Mouse (Mus musculus) common myeloid progenitor, adult 5-6 weeks (primary cell): ENCODE data around the gene Acadsb. TPM values are rescaled to one million over a fixed set of nuclear protein-coding genes. Genes with fewer than 3 reads are reported as not detected.
"Not testable (repeated sequence)": the region's sequence is repeated elsewhere in the genome, so short reads cannot be mapped to it uniquely, and the experiment has no call there.

Experiments used
- ATAC-seq: replicated peaks from 2 replicates; pipeline ENCODE4 v1.8.0; 2016; ENCODE audit warnings: low read depth, mild to moderate bottlenecking, moderate TSS enrichment, inconsistent platforms; ENCODE audit not compliant: poor library complexity, severe bottlenecking
- total RNA-seq: library from RNA; stranded (forward); fragments of 200-1000, 187-1606 nt; gene quantifications from 2 replicates; pipeline ENCODE4 v1.2.3, GENCODE M21; 2017

Acadsb gene
- total RNA-seq = 36.0 and 44.2 TPM in 2 replicates

DNA sequence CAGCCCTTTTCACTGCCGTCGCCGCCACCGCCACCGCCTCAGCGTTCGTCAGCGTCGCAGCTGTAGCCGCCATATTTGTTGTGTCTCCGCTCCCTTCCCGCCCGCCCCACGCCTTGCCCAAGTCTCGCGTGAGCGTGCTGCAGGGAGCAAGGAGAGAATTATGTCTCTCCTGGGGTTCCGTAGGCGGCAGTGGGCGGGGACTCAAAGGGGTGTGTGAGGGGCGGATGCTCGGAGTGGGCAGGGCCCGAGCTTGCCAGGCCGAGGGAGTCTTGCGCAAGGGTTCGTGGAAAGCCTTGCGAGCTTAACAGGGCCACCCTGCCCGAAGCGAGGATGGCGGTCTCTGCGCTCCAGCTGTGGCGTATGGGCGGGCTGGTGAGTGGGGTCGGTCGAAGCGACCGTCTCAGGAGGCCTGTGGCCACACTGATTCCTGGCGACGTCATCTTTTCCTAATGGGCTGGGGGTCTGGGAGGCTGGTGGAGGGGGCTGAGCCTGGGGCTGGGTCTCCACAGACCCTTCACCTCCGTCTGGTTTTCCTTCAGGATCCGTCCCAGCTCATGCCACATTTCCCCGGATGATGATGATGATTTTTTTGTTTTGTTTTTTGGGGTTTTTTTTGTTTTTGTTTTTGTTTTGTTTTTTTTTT lies at the start of gene Acadsb, which contains the start of gene Ikzf5:
TSS of gene Acadsb (plus strand) at position 186 of the 643 bp plus-strand sequence.
TSS of gene Ikzf5 (minus strand) at position 106 of the 643 bp plus-strand sequence.
- ATAC-seq = peak; percentile 99

DNA sequence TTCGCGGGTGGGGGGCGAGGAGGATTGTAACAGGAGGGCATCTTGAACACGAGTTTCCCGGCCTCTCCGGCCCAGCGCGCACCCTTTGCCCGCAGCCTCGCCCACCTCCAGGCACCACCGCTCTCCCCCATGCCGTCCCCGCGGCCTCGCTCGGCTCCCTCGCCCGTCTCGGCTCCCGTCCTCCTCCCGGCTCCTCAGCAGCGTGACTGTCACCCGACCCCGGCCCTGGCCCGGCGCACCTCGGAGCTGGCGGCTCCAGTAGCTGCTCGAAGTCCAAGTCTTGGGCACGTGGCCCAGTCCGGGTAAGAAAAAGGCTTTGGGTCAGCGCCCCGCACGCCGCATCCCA lies 48.2 kb upstream of the Acadsb start:
- ATAC-seq = peak; percentile 44

DNA sequence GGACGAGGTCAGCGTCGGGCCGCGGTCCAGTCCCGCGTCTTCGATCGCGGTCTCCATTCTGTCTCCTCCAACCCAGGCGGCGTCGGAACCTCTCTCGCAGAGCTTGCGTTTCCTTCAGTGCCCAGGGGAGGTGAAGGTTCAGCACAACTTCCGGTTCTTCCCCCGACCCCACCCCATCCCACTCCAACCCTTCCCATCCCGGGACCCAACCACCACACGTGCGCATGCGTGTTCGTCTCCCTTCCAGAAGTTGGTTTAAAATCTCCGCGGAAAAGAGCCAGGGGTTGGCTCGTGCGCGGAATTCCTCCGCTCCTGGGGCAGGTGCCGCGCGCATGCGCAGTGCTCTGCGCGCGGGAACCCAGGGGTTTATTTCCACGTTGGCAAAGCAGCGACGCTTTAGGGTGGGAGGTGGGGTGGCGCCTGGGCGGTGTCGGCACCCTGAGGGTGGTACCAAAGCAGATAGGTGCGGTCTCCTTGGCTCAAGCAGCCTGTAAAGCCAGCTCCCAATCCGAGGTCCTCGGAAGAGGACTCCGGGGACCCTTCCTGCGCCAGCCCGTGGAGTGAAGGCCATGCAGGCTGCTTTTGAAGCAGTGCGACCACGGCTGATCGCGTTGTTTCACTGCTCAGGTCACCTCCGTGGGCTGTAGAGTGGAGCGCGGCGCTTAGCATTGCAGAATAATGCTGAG lies 47.6 kb upstream of the Acadsb start, which contains the start of gene 2310057M21Rik:
TSS of gene 2310057M21Rik (minus strand) at position 145 of the 686 bp plus-strand sequence.
- peak; percentile 95 for ATAC-seq

DNA sequence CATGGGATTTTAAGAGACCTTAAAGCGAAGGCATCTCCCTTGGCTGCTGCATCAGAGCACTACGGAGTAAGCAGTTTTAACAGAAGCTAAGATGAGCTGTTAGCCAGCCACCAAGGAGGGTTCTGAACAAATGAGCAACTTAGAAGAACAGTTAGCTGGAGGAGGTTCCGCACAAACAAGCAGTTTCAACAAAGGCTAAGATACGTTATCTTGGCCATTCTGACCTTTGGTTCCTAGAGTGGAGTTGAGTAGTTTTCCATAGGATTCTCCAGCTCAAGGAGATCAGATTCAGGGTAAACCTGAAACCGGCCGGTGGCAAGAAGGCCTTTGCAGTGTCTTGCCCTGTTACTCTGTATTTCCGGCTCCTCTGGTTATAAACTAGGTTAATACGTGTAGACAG lies 46.3 kb upstream of the Acadsb start:
- no peak for ATAC-seq

DNA sequence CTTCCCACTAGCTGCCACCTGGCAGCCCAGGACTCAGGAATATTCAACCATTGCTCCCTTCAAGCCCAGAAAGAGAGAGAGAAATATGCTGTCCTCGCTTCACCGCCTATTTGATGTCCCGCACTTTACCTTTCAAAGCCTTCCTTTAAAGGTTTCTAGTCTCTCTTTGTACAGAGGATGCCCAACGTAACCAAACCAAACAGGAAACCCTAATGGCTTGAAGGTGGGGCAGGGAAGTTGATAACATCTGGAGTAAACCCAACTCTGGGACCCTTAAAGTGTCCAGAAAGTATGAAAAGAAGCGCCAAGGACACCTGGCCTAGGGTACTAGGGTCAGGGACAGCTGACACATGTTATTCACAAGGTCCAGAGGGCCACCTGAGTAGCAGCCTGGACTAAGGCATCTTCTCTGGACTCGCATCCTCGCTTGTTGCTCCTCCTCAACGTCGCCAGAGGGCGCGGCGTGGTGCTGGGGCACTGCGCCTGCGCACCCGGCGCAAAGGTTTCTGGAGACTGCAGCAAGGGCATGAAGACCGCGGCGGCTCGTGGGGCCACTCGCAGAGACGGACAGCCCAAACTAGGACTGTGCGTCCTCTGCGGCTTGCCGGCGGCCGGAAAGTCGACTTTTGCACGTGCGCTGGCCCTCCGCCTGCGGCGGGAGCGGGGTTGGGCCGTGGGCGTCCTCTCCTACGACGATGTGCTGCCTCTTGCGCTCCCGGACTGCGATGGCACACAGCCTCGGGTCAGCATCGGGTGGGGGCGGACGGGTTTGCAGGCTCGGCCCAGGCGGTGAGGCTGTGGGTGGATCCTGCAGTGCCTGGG lies 39.5 kb upstream of the Acadsb start, which contains the start of gene Pstk:
TSS of gene Pstk (plus strand) at position 494 of the 822 bp plus-strand sequence.
- peak; percentile 94 for ATAC-seq

DNA sequence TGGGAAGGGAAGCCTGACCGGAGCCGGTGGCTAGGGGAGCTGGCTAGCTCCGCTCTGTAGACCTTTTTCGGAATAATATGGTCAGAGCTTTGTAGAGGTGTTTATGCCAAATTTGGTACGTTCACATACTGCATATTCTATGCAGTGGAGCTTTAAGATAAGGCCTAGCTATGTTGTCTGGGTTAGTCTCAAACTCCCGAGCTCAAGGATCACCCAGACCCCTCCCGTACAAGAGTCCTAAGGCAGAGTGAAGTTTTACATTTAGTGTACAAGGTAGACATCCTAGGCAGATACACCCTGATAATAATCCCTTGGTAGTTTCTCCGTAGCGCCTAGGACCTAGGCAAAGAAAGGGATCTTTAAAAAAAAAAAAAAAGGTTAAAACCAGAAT lies 38.9 kb upstream of the Acadsb start:
- no peak for ATAC-seq

DNA sequence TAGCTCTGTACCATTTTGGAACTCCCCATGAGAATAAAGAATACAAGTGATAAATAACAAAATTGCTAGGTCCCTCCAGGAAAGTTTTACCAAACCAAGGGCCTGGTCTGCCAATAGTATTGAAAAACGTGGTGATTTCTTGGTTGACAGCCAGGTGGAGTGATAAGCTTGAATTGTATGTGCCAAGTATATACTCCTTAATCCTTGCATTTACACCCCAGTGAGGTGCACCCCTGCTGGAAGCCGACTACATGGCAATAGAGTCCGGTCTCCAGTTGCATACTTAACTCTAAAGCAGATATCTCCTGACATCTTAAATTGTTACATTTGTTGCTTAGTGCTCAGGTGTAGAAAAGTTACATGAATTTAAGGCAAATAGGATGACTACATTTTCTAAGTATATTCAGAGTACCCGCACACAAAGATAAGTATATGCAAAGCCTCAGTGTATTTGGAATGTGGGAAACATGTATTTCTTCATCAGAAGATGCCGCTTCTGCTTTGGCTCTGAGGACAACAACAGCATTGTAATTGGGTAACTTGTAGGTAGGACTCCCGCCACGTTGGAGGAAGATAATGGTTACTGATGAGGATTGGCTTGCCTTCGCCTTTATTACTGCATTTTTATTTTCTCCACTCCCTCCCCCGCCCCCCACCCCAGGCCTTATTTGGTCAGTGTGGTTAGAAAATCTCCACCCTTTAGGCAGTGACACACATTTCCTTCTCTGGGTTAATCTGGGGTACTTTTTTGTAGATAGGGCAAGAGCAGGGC lies 38.3 kb upstream of the Acadsb start:
- peak; percentile 36 for ATAC-seq

DNA sequence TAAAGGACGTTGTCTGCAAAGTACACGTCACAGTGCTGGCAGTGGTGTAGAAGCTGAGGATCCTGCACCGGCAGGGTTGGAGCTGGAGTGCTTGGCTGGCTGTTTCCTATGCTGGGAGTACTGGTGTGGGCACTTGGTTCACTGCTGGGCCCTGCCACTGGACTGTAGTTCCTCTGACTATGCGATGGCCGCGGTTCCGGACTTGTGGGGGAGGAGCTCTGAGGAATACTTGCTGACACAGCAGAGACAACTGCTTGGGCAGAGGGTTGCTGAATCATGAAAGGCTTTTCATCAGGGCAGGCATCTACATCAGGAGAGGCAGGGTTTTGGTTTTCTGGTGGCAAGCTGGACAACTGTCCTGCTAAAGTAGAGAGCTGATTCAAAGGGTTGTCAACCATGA lies 18.6 kb upstream of the Acadsb start:
- not testable (repeated sequence) for ATAC-seq

DNA sequence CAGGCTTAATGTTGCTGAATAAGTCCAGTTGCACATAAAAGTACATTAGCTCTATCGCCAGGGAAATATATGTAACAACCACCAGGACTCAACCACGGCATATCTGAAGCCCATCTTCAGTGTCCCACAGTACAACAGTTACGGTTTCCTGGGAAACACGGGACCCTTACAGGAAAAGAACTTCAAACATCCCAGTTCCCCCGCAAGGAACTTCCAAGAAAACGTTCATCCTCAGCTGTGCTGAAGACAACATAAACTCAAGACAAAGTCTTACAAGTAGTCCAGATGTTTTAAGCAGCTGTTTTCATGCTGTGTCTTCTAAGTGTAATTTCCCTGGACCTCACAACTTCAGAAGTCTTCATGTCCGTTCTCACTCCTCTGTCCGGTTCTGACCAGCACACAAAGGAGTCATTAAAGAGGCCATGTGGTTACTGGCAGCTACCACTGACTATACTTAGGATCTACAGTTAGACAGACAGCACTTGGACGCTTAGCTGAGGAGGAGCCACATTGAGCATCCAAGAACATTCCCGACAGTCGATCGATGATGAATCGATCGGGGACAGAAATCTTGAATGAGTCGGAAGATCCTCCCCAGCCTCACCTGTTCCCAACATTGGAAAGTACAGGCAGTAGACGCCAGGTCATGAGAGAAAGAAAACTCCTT lies 947 bp upstream of the Acadsb start:
- ATAC-seq = peak; percentile 10; the same call in 1 of the 2 replicates

DNA sequence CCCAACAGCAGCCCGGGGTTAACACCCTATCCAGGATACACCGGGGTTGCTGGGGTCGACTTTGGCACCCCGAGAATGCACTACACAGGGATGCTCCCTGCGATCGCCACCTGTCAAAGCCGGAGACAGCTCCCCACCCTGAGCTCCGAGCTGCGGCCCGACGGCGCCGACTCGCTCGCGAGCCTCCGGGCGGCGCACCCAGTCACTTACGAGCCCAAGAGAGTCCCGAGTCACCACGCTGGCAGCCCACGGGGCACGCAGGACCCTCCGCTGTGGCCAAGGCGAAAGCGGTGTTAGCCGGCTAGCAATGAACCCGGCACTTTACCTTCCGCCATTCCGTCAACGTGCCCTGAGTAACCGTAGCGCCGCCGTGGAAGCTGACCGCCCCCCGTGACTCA lies 414 bp upstream of the Acadsb start:
- ATAC-seq = peak; percentile 16

DNA sequence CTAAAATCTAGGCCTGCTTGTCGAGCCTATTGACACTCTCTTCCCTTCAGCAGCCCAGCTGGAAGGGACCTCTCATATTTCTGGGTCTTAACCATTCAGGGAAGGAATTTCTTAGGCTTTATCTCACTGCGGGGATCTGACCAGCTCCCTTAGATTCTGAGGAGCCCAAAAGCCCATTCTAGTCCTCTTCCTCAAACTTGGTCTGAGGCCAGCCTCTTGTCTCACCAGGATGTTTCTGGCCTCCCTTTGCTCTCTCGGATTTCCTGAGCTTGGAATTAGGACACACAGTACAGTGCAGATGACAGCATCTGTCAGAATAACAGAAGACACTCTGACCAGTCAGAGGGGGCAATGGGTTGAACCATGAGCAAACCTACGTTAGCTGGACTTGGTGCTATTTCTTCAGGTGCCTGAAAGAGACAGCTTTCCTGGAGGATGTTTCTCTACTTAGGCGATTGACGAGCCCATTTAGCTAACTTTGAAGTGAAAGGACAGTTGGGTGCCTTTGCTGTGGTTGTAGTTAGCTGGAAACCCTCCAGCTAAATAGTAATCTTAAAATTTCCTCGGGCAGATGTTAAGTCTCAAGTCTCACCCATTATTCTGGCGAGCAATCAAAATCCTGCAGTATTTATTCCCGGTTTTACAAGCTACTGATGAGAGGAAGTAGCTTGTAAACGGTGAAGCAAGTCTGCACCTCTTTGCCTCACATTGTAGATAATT lies 980 bp downstream of the Acadsb start:
- ATAC-seq = no peak

DNA sequence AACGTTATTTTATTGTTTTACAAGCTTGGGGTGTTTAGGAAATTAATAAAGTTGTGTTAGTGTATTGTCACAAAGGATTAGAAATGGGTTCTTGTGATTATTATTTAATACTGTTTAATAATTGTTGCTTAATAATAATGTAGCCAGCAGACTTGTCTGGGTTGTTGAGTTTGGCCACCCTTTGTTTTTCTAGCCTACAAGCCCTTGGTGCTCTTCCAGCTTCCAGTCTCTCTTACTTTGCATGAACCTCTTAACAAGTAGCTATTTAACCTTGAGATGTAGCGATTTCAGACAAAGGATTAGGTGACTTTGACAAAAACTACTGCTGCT lies 1.5 kb downstream of the Acadsb start:
- ATAC-seq = no peak

DNA sequence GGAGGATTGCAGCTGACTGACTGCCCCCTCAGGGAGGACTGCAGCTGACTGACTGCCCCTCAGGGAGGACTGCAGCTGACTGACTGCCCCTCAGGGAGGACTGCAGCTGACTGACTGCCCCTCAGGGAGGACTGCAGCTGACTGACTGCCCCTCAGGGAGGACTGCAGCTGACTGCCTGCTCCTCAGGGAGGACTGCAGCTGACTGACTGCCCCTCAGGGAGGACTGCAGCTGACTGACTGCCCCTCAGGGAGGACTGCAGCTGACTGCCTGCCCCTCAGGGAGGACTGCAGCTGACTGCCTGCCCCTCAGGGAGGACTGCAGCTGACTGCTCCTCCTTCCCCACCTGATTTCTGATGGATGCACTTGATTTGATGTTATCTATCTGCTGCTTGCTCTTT lies 6.3 kb downstream of the Acadsb start:
- not testable (repeated sequence) for ATAC-seq

DNA sequence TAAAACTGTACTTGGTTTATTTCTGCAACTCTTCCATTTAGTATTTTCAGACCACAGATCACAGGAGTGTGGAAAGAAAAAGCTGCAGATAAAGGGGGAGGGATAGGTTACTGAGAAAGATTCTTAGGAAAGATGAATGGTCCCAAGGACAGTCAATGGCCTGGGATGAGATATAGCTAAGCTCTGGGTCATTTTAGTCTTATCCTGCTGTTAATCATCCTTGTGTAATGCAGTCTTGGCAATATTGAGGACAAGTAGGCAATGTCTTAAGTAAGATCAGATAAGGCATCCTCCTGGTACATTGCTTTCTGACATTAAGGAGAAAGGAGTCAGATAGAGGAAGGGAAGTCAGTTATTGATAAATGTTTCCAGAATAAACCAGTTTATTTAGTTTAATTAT lies 7.2 kb downstream of the Acadsb start:
- ATAC-seq = no peak

DNA sequence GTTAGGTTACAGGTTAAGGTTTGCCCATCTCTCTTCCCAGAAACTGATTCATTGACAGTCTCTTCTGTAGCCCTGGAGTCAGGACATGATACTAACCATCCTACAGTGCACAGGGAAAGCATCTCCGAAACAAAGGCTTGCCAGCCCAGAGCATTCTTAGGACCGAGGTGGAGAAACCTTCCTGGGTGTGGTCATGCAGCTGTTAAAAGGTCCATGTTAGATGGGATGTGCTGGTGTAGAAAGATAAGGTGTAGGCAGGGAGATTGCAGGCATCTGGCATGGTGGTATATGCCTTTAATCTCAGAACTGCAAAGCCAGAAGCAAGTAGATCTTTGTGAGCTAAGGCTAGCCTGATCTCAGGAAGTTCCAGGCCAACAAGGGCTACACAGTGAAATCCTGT lies 14.5 kb downstream of the Acadsb start:
- peak; percentile 76 for ATAC-seq

DNA sequence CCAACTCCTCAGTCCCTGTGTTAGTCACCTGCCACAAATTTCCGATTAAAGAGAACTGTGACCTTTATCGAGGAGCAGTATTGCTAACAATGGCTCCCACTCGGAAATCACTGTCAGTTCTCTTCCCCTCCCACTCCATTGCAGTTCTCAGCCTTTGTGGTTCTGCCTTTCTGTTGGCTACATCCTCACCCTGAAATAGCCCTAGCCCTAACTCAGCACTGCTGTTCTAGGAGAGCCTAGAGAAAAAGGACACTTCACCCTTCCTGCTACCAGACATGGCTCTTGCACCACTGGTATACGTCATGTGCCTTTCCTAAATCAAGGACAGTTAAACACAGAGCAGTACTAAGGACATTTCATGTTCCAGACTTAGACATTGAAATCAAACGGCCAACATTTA lies 16.9 kb downstream of the Acadsb start:
- ATAC-seq = no peak

DNA sequence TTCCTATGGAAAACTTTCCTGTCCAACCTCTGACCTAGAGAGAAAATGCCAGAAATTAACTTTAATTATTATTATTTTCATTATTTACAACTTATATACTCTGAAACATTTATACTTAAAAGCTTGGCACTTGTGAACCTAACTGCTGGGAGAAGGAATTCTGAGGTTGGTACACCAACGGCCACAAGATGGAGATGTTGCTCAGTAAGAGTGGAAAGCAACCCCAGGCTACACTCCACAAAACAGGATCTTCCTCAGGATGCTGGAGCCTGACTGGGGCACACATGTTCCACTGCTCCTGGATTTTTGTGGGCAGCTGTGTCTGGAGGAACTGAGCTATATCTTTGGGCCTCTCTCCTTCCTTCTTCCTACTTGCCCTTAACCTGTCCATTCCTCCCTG lies 21.8 kb downstream of the Acadsb start:
- ATAC-seq = peak; percentile 72

DNA sequence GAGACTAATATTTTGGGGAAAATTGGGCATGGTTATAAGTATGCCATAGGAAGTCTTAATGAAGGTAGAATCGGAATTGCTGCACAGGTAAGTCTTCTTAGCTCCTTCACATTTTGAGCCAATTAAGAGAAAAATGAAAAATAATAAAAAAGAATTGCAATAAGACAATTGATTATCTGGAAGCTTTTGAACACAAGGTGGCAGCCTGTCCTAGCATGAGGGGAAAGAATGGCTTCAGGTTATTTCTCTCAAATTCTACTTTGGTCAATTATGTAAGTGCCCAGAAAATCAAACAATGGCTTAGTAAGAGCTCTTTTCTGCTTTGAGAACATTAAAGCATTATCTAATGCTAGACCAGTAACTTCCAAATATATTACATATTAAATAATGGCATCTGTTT lies 23.9 kb downstream of the Acadsb start:
- no peak for ATAC-seq

DNA sequence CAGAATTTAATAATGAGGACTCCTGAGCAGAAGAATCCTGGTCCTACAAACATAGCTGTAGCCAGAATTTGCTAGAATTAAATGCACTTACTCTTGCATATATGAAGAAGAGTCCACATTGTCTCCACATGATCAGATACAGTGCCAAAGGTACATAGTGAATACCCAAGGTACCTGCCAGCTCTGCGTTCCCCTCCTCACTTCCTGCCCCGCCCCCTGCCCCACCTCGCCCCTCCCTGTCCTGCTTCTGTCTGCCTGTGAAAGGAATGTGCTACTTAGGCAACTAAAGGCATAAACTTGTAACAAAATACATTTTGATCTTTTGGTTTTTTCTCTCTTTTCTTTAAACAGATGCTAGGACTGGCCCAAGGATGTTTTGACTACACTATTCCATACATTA lies 26.6 kb downstream of the Acadsb start:
- no peak for ATAC-seq
